20 mouse cellular contexts compared by ENCODE assay signal in the genomic region with DNA sequence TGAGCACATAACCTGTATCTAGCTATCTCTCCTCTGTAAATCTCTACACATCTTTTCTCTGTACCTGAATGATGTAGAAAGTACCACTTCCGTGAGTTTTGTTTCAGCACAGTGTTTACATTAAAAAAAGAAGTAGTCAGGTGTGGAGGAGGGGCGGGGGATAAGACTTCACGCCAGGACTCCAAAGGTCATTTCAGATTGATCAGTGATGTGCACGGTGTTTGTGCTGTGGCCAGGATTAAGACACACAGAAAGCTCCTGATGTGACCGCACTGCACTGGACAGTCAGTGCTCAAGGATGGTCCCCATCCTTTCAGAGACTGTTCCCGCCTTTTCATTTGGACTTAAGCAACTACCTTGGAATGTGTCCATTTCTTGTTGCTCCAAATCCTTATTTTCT. TPM values are rescaled to one million over a fixed set of nuclear protein-coding genes. Genes with fewer than 3 reads are reported as not detected.
"Had no signal": no experiment of that assay in that cellular context is flagged by ENCODE, and none has a peak within 500 bp of the region (broad histone marks: within the 10 kb centered on the region; RNA-seq: fewer than 3 reads in every experiment).

No protein-coding gene starts in this region.

- H3K9ac ChIP-seq: lung, embryonic 14.5 days; midbrain, embryonic 12.5 days; neural tube, embryonic 13.5 days; neural tube, embryonic 15.5 days had no signal

- H3K36me3 ChIP-seq: midbrain, embryonic 10.5 days; midbrain, embryonic 12.5 days; neural tube, embryonic 13.5 days; neural tube, embryonic 15.5 days had no signal

- ATAC-seq: midbrain, embryonic 16.5 days had no signal

- H3K4me3 ChIP-seq: midbrain, embryonic 10.5 days; midbrain, embryonic 12.5 days; myocyte; neural tube, embryonic 13.5 days; neural tube, embryonic 15.5 days had no signal

- DNase-seq: lung, adult 18-20 months; lung, embryonic 14.5 days; lung, postnatal 10 days; lung, postnatal 4 days; midbrain, embryonic 14.5 days; retina, postnatal 1 day; right cerebral cortex, adult 18-20 months; right cerebral cortex, postnatal 25 days; right cerebral cortex, postnatal 4 days; spleen, adult 18-20 months; thymus, adult 18-20 months; thymus, postnatal 14 days; thymus, postnatal 36 days had no signal

- H3K27me3 ChIP-seq: midbrain, embryonic 12.5 days; neural tube, embryonic 13.5 days; neural tube, embryonic 15.5 days had no signal

- H3K4me2 ChIP-seq: lung, embryonic 14.5 days; midbrain, embryonic 12.5 days; neural tube, embryonic 13.5 days; neural tube, embryonic 15.5 days had no signal

- H3K27ac ChIP-seq: midbrain, embryonic 10.5 days; midbrain, embryonic 12.5 days; neural tube, embryonic 13.5 days; neural tube, embryonic 15.5 days had no signal

- H3K9me3 ChIP-seq: midbrain, embryonic 10.5 days; midbrain, embryonic 12.5 days; neural tube, embryonic 13.5 days; neural tube, embryonic 15.5 days had no signal

RNA-seq across cellular contexts. Expression of a gene that starts 15.2 kb away (rescaled TPM):
- total RNA-seq: megakaryocyte, adult 5-6 weeks had no signal
